Mouse (Mus musculus): ENCODE results near the gene Chka. TPM values are rescaled to one million over a fixed set of nuclear protein-coding genes. Genes with fewer than 3 reads are reported as not detected.

The Chka gene
- total RNA-seq, 1 experiment from 2014 or later = 82.2 TPM

DNA sequence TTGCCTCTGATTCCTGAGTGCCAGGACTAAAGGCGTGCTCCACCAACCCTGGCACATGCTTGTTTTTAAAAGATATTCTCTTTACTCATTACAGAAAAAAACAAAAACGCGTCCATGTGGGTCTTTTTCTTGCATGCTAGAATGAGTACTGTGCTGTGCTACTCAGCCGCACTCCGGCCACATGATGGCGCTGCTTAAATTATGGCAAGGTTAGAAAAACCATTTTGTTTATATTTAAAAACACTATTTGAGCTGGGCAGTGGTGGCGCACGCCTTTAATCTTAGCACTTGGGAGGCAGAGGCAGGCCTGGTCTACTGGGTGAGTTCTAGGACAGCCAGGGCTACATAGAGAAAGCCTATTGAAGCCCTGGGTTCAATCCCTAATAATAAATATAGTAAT lies 38.6 kb downstream of the Chka start:
- no peak for DNase-seq

GRCm38 (mm10) chr19:3893545-3894116 lies 42.1 kb downstream of the Chka start:
- DNase-seq = no peak

DNA sequence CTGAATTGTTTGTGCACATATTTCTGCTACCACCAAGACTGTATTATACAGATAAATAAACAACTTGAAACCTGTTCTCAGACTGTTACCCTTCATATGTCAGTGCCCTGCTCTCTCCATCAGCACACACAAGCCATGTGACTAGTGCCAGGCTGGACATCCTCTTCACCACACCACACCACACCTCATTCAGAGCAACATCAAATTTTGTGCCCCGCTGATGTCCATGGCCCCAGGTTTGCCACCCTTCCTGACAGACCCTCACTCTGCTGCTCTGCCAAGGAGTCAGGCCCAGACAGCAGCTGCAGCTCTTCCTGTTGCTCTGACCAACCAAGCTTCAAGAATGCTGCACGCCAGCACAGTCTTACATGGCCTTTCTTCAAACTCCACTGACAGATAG lies 42.7 kb downstream of the Chka start:
- no peak for DNase-seq

GRCm38 (mm10) chr19:3895171-3895631 lies 43.6 kb downstream of the Chka start:
- DNase-seq = no peak

DNA sequence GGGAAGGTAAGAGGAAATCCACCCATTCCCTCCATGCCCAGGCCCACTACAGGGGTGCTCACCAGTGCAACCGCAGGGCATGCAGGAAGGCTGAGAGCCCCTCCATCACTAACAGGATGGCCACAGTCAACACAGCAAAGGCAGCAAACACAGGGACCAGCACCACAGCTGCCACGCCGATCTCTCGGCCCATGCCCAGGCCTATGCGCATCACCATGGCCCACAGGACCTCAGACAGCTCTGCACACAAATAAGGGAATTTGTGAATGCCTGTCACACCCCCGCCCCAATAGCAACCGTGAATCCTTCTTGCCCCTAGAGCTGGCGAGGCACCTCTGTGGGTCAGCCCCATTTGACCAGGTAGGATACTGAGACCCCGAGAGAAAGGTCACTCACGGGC lies 44.6 kb downstream of the Chka start:
- DNase-seq = no peak

GRCm38 (mm10) chr19:3897557-3897956 lies 46.0 kb downstream of the Chka start:
- no peak for DNase-seq

DNA sequence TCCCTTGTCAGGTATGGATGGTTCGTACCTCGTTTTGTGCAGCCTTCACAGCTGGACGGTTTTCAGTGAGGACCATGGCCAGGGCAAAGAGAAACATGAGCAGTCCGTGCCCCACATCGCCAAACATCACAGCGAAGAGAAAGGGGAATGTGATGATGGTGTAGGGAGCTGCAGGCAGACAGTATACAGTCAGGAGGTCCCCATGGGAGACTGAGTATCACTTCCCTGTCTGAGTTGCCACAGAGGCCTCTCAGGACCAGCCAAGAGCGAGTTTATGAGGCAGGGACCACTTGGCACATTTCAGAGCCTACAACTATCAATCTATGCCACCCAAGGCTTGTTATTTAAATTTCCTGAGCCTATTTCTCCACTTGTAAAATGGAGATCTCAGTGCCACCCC lies 47.4 kb downstream of the Chka start:
- DNase-seq = no peak

DNA sequence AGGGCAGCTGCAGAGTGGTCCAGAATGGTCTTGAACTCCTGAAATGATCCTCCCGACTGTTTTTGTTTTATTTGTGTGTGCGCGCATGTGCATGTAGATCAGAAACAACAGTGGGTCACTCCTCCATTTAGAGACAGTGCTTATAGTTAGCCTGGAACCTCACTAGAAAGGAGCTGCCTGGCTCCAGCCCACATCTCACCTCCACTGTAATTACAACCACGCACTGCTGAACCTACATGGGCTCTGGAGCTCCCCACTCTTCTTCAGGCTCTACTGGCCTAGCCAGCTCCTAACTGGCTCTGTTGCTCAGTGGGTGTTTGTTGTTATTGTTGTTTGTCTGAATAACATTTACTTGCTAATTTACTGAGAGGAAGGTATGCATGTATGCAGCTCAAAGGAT lies 48.0 kb downstream of the Chka start:
- no peak for DNase-seq

GRCm38 (mm10) chr19:3902966-3903365 lies 51.4 kb downstream of the Chka start:
- no peak for DNase-seq

GRCm38 (mm10) chr19:3903648-3904362 lies 52.2 kb downstream of the Chka start:
- no peak for DNase-seq

GRCm38 (mm10) chr19:3904363-3904675 lies 52.7 kb downstream of the Chka start:
- DNase-seq = no peak

DNA sequence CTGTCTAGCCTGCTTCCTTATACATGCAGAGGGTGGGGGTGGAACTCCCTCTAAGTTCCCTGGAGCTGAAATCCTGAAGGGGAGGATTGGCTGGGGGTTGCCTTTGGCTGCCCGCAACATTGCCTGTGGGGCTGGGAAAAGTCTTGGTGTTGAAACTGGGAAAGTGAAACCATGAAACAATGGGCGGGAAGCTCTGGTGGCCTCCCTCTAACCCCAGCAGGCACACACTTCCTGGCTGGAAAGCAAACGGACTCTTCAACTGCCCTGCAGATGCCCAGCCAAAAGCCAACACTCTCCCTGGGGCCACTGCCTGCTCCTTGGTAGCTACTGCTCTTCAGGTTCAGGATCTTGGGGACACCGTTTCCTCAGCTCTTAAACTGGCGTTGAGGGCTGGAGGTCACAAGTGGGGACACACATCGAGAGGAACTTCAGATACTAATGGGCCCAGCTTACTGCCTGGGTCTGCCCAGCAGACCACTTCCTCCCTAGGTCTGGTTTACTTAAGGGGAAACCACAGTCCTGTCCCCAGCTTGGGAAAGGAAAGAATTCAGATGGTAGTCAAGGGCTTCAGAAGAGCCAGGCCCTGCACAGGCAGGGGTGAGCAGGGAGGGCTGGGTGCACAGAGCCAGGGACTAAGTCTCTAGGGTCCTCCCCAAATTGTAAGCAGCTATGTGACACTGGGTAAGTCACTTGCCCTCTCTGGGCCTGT lies 53.8 kb downstream of the Chka start:
- DNase-seq = peak; percentile 77

- DNase-seq = no peak
Observed at GRCm38 (mm10) chr19:3906326-3906725, 54.8 kb downstream of the Chka start.

DNA sequence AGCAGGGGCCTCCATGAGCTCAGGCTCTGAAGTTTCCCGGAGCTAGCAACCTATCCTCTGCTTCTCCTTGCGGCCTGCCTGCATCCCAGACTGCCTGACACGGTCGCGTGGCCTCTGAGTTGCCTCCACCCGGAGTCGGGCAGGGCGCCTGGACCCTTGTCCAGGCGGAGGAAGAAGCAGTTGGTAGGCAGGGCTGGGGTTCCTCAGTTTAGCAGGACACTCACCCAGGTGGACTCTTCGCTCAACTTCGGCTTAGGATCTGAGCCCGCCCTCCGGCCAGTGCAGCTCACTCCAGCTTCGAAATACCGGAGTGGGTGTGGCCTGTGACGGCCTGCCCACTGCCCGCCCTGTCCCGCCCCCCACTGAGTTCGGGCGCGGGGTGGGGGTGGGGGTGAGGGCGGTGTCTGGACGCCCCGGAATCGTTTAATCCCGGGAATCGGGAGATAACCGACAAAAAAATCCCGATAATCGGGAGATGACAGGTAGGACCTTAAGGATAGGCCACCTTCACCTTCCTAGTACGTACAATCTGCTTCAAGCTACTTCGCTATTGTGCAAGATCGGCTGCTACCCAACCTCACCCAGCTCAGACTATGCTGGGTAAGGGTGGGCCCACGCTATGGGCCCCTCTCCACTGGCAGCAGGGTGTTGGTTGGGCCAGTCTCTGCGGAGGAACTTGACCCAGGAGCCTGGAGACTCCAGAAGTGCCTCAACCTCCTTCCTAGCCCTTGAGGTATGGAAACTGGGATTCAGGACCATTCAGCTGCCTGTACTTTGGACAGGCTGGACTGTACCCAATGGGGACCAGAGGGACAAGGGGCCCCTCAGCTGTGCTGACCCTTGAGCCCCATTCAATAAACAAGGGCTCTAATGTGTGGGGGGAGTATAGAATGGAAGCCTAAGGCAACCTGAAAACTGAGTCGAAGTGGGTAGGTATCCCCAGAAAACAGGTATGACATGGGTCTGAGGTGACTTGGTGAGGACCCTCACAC lies 55.5 kb downstream of the Chka start, which contains the start of gene Tcirg1:
Tcirg1 (minus strand) TSS at position 339 of the 992 bp plus-strand sequence.
- DNase-seq = peak; percentile 88

DNA sequence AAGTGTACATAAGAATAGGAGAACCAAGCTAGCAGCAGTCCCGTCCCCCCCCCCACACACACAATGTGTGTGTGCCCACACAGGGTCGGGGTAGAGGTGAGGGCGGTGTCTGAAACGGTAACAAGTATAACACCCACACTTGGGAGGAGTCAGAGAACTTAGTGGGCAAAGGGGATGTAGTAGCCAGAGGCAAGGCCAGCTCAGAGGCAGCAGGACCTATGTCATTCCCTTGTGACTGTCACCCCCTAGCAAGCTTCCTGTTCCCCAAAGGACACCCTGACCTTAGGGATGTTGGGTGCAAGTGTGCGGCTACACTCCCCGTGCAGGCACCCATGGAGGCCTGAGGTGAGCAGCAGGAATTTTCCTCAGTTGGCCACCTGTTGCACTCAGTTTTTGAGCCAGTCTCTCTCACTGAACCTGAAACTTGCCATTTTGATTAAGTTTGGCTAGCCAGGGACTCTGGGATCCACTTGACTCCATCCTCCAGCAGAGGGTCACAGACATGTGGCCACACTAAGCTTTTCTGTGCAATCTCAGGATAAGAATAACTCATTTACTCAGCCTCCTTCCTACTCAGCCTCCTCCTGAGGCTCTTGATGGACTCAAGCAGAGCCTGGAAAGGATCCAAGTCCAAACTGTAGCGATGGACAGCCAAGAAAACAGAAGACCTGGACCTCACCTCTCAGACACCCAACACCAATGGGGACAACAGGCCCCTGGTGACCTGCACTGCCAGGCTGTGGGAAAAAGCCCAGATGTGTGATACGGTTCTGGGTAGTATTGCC lies 56.5 kb downstream of the Chka start:
- no peak for DNase-seq

GRCm38 (mm10) chr19:3910206-3910605 lies 58.6 kb downstream of the Chka start:
- DNase-seq = no peak

DNA sequence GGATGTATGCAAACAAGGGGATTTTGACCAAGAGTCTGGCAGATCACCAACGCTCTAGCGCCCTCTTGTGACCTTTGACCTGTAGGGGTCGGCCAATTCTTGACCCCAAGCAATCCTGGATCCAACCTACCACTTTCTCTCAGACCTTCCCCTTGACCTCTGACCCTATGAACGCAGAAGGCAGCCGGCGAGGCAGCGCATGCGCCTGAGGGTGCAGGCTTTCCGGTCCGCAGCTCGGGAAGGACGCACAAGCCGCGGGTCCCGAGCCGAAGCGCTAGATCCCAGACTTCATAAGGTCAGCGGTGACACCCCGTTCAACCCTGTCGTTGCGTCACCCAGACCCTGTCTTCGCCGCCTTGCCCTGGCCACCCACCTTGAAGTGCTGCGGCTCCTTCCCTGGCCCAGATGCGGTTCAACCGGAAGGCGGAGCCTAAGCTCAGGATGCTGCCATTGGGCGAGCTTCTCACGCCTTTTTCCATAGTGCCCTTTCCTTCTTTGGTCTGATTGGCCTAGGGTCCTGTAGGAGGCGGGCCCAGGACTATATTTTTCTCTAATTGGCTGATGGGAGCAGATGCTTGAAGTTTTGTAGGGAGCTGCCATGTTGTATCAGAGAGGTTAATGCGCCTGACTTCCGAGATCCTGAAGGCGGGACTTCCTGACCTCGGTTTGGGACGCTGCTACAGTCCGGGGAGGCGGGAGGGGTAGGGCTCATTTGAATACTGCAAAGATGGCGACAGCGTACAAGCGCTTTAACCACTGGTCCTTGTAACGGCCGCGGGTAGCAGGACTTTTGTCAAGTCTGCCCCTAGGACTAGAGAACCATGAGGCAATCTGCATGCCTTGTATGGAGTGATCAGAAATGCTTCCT lies 61.0 kb downstream of the Chka start, which contains the start of gene Ndufs8:
Ndufs8 (minus strand) TSS at position 438 of the 868 bp plus-strand sequence.
- peak; percentile 93 for DNase-seq

GRCm38 (mm10) chr19:3913692-3914091 lies 62.1 kb downstream of the Chka start:
- DNase-seq = no peak

DNA sequence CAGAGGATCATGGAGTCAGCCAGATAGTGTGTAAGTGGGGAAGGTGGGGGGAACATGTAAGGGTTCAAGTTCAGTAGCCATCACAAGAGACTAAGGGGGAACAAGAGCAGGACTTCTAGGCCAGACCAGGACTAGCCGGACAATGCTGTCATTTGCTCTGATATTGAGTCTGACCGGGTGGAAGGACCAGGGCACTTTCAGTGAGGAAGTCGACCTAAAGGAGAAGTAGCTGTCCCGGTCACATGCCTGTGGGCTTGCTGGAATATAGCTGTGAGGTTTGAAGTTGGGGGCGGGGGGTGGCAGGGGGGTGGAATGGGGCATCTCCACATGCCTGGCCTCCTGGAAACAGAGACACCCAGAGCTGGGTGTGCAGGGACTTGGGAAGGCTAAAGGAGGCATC lies 63.0 kb downstream of the Chka start:
- DNase-seq = no peak

GRCm38 (mm10) chr19:3916727-3917126 lies 65.2 kb downstream of the Chka start:
- peak; percentile 74 for DNase-seq

Data from adrenal gland, postnatal 14 days (tissue).